Mouse (Mus musculus) heart, postnatal 25 days (tissue): ENCODE measurements around the gene Cblc. TPM values are rescaled to one million over a fixed set of nuclear protein-coding genes. Genes with fewer than 3 reads are reported as not detected.

Source experiments
- DNase-seq: peaks from one replicate; pipeline ENCODE4 v3.0.0; 2022; ENCODE audit warnings: low spot score
- intact Hi-C: fragments of 180-260 bp; cut with DNase I; formaldehyde crosslinking; loops from one replicate; pipeline ENCODE4 v1.15.1; 2025
- total RNA-seq, 2 experiments: library from RNA; stranded (reverse); gene quantifications; 2 replicates each; pipeline ENCODE4 v1.2.3; 2021

Gene Cblc
- total RNA-seq, 2 experiments from 2014 or later: 0.73 TPM; not detected in 1

GRCm38 (mm10) chr7:19785874-19786458 is 10.6 kb downstream of the Cblc start:
- DNase-seq: no peak
- intact Hi-C loops: no loop called here

- intact Hi-C loops: no loop called here
- no peak for DNase-seq
Measured at GRCm38 (mm10) chr7:19784764-19785535, 11.7 kb downstream of the Cblc start.

DNA sequence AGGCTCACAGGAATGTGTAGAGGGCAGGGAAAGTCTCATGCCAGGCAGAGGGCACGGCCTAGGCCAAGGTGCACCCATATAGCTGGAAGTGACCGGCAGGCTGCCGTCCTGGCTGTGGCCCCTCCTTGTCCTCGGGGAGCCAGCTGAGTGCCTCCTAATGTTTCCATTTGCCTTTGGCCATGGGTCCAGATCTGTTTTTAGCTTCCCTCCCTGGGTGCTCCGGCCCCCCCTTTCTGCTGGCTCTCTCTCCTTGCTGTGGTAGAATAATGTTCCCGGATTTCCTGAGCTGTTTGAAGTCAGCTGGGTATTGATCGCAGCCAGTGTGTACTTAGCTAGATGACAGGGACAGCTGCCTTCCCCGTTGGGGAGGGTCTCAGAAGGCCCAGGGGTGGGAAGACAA is 13.0 kb downstream of the Cblc start:
- peak; percentile 63 for DNase-seq
- intact Hi-C loops: no loop called here

GRCm38 (mm10) chr7:19782645-19783044 is 14.0 kb downstream of the Cblc start:
- DNase-seq: no peak

GRCm38 (mm10) chr7:19781741-19782140 is 14.9 kb downstream of the Cblc start:
- no peak for DNase-seq
- intact Hi-C loops: no loop called here

More at GRCm38 (mm10) chr7:19782645-19783044, 14.0 kb downstream of the Cblc start:
- intact Hi-C loops: no loop called here

GRCm38 (mm10) chr7:19779903-19780302 is 16.7 kb downstream of the Cblc start:
- no peak for DNase-seq
- intact Hi-C loops: no loop called here

GRCm38 (mm10) chr7:19778645-19779044 is 18.0 kb downstream of the Cblc start:
- intact Hi-C loops: no loop called here
- DNase-seq: no peak

DNA sequence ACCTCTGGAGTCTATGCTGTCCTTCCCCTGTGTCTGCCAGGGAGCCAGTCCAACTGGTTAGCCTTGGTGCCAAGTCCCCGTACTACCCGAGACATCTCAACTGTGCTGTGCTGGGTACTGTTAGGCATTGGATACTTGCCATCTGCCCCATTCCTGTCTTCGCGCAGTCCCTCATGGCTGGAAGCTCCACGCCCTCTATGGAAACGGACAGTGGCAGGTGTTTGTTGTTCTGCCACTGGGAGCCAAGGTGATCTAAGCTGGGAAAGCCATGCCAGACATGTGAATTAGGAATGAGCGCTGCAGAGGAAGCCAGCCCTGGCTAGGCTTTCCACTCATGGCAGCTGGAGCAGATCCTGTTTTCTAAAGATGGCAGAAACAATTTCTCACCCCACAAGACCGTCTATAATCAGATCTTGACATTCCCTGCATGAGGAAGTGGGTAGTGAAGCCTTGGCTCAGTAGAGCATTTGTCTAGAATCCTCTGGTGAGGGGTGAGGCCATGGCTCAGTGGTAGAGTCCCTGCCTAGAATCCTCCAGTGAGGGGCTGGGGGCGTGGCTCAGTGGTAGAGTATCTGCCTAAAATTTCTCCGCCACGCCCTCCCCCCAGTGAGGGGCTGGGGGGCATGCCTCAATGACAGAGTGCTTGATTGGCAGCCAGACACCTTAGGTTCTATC is 19.4 kb downstream of the Cblc start:
- DNase-seq: no peak
- intact Hi-C loops: no loop called here

GRCm38 (mm10) chr7:19771682-19772081 is 24.9 kb downstream of the Cblc start:
- intact Hi-C loops: loop anchor here (2.0 kb wide), 1 partner anchor 17 kb away; no protein-coding TSS in a partner anchor
- no peak for DNase-seq

DNA sequence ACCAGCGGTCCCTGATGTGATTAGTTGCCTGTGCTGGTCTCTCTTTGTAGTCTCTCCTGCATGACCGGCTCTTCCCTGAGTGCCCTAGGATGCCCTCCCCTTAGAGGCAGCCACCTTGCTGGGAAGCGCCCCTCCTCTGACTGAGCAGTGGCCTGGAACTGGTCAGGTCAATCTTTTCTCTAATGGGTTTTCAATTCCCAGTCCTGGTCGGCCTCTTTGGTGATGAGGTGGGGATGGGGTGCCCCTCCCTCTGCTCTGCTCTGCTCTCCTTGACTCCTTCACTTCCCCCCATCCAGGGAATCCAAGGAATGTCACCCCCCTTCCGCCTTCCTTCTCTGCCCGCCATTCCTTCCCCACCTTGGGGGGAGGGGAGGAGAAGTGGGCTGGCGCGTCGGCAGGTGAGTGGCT is 25.6 kb downstream of the Cblc start, which contains the start of gene Bcam:
Gene Bcam, minus strand, starts transcription at position 33 of the 408 bp plus-strand sequence.
- no peak for DNase-seq
- intact Hi-C loops: loop anchor here (2.0 kb wide), 1 partner anchor 16 kb away; no protein-coding TSS in a partner anchor

DNA sequence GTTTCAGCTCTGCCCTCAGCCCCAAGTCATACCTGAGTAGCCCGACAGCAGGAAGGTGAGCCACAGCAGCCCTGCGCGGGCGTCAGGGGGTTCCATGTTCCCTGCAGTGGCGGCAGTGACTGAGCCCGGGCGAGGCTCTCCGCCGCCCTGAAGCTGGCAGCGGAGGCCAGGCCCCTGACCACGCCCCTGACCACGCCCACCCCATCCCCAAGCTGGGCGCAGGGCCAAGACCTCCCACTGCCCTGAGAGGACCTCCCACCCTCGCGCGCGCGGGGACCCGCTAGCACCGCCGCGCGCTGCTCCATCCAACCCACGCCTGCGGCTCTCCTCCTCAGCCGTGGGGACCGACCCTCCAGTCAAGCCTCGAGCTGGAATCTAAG is 26.2 kb downstream of the Cblc start:
- peak; percentile 81 for DNase-seq
- intact Hi-C loops: loop anchor here (2.0 kb wide), 1 partner anchor 16 kb away; no protein-coding TSS in a partner anchor

GRCm38 (mm10) chr7:19769434-19770374 is 26.9 kb downstream of the Cblc start:
- intact Hi-C loops: loop anchor here (2.0 kb wide), 1 partner anchor 15 kb away; no protein-coding TSS in a partner anchor
- no peak for DNase-seq

DNA sequence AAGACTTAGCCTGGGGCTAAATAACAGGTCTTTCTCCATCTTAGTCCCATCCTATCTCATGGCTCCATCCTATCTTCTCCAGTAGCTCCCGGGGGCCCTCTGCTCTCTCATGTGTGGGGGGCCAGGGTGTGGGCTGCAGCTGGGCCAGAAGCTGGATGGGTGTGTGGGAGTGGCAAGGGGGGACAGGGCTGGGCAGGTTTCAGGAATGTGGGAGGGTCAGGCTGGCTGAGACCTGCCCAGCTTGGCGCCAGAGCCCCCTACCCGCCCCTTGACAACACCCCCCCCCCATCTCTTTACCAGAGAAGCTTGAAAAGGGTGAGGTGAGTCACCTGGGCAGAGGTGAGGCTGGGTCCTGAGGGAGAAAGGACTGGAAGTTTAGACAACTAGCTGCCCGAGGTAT is 27.6 kb downstream of the Cblc start:
- intact Hi-C loops: no loop called here
- no peak for DNase-seq

DNA sequence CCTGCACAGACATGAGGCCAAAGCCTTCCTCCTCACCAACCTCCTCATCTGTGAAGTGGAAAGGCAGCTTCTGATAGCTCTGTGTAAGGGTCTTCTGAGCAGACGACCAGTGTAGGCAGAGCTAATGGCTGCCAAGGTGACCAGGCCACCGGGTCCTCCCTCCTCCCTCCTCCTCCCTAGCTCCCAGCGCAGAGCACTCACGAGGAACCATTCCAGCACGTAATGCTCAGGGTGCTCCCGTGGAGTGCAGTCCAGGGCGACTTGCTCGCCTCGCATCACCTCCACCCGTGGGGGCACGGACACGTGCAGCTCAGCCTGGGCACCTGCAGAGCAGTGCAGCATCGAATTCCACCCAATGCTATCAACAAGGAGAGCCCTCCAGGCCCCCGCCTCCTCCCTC is 28.4 kb downstream of the Cblc start:
- intact Hi-C loops: no loop called here
- DNase-seq: no peak

GRCm38 (mm10) chr7:19764581-19764980 is 32.0 kb downstream of the Cblc start:
- DNase-seq: no peak

GRCm38 (mm10) chr7:19763829-19764477 is 32.7 kb downstream of the Cblc start:
- intact Hi-C loops: no loop called here
- no peak for DNase-seq

More at GRCm38 (mm10) chr7:19764581-19764980, 32.0 kb downstream of the Cblc start:
- intact Hi-C loops: no loop called here

- intact Hi-C loops: no loop called here
- DNase-seq: no peak
Measured at GRCm38 (mm10) chr7:19762283-19762682, 34.3 kb downstream of the Cblc start.

- intact Hi-C loops: no loop called here
- no peak for DNase-seq
Measured at GRCm38 (mm10) chr7:19760021-19760420, 36.6 kb downstream of the Cblc start.

DNA sequence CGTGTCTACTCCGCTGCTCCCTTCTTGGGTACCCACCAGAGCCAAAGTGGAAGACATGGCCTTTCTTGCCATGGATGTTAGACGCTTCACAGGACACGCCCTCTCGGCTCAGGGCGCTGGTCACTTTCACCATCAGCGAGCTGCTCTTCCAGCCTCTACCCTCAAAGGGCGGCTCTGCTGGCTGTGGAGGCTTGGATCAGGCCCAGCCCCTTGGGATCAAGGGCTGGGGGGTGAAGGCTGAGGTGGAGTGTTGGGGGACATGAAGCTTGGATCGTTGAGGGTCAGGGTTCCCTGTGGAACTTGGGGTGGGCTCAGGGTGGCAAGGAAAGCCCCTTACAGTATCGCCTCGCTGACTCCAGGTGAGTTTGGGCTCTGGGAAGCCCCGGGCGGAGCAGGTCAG is 38.0 kb downstream of the Cblc start:
- intact Hi-C loops: no loop called here
- no peak for DNase-seq
